ENCODE assay signal across 12 mouse cellular contexts in genomic region chr6:50940118-50940517, GRCm38 (mm10).
A peak's percentile ranks its signal among the peaks of the same experiment; 100 is the strongest.
DNase-seq lines count a peak whose midpoint lies in the region; ATAC-seq and TF ChIP-seq lines count a peak whose summit lies in the region.
"Had no signal": no experiment of that assay in that cellular context is flagged by ENCODE, and none has a peak within 500 bp of the region (broad histone marks: within the 10 kb centered on the region; RNA-seq: fewer than 3 reads in every experiment).

No protein-coding gene starts in this region.

- no peak overlapping the region for H3K4me2 ChIP-seq in heart, postnatal 0 days (ENCODE audit: low read depth, low read length)
- no peak overlapping the region for H3K4me2 ChIP-seq in heart, embryonic 11.5 days
- no peak overlapping the region for H3K4me2 ChIP-seq in midbrain, postnatal 0 days (ENCODE audit: low read depth, low read length, poor library complexity, severe bottlenecking)
- no peak overlapping the region for H3K4me2 ChIP-seq in midbrain, embryonic 16.5 days (ENCODE audit: low read length)
- H3K4me2 ChIP-seq: limb, embryonic 12.5 days had no signal

- no peak for TF ChIP-seq EP300 in heart, postnatal 0 days (IDR thresholded peaks at IDR 0.05; ENCODE audit: low read depth)

- peak; percentile 40 for TF ChIP-seq CTCF in heart, postnatal 0 days (IDR thresholded peaks at IDR 0.05; ENCODE audit: low read depth)
- TF ChIP-seq CTCF in midbrain, postnatal 0 days (IDR thresholded peaks at IDR 0.05) = peak; percentile 63
- TF ChIP-seq CTCF in cortical plate, adult 2 months (IDR thresholded peaks at IDR 0.05; ENCODE audit: extremely low read depth, insufficient read depth, low read length) = peak; percentile 35; the same call in 1 of the 2 replicates

- no peaks in the 10 kb centered on the region for H3K27me3 ChIP-seq in heart, postnatal 0 days (ENCODE audit: control insufficient read depth, insufficient read depth, low read length)
- no peaks in the 10 kb centered on the region for H3K27me3 ChIP-seq in heart, embryonic 11.5 days (ENCODE audit: control insufficient read depth, insufficient read depth, low read length)
- H3K27me3 ChIP-seq in midbrain, postnatal 0 days (ENCODE audit: insufficient read depth, low read length) = no peaks in the 10 kb centered on the region
- no peaks in the 10 kb centered on the region for H3K27me3 ChIP-seq in midbrain, embryonic 16.5 days (ENCODE audit: control insufficient read depth, insufficient read depth, low read depth, low read length)

- no peaks in the 10 kb centered on the region for H3K9me3 ChIP-seq in heart, postnatal 0 days (replicated peaks; ENCODE audit: control insufficient read depth, low read length)
- no peaks in the 10 kb centered on the region for H3K9me3 ChIP-seq in heart, embryonic 11.5 days (replicated peaks; ENCODE audit: control insufficient read depth, low read length)
- H3K9me3 ChIP-seq in midbrain, postnatal 0 days (ENCODE audit: low read length) = no peaks in the 10 kb centered on the region
- no peaks in the 10 kb centered on the region for H3K9me3 ChIP-seq in midbrain, embryonic 16.5 days (replicated peaks; ENCODE audit: control insufficient read depth, low read length, poor library complexity, severe bottlenecking)
- H3K9me3 ChIP-seq: heart, embryonic 10.5 days; limb, embryonic 12.5 days had no signal

- no peak overlapping the region for H3K9ac ChIP-seq in heart, postnatal 0 days (replicated peaks; ENCODE audit: low read depth, low read length)
- H3K9ac ChIP-seq in heart, embryonic 11.5 days (ENCODE audit: low read depth, low read length) = no peak overlapping the region
- no peak overlapping the region for H3K9ac ChIP-seq in midbrain, postnatal 0 days (replicated peaks; ENCODE audit: low read length, poor library complexity, severe bottlenecking)
- H3K9ac ChIP-seq in midbrain, embryonic 16.5 days (ENCODE audit: low read depth, low read length) = no peak overlapping the region
- H3K9ac ChIP-seq: limb, embryonic 12.5 days had no signal

- 0 out of 2 replicates have a peak, but pooled peaks cover 8% of the 10 kb centered on the region for H3K4me1 ChIP-seq in heart, postnatal 0 days (ENCODE audit: control insufficient read depth, insufficient read depth)
- 0 out of 2 replicates have a peak, but pooled peaks cover 5% of the 10 kb centered on the region for H3K4me1 ChIP-seq in heart, embryonic 11.5 days (ENCODE audit: control insufficient read depth, insufficient read depth, low read length)
- H3K4me1 ChIP-seq in midbrain, postnatal 0 days (ENCODE audit: insufficient read depth, low read length) = no peaks in the 10 kb centered on the region
- peaks cover 4% of the 10 kb centered on the region; the same call in 1 of the 2 replicates for H3K4me1 ChIP-seq in midbrain, embryonic 16.5 days (ENCODE audit: control insufficient read depth, insufficient read depth, low read length)
- H3K4me1 ChIP-seq in cortical plate, adult 2 months (ENCODE audit: control insufficient read depth, insufficient read depth, low read length) = no peaks in the 10 kb centered on the region
- H3K4me1 ChIP-seq: heart, embryonic 10.5 days had no signal

- H3K27ac ChIP-seq in heart, postnatal 0 days (ENCODE audit: low read depth) = no peak overlapping the region
- no peak overlapping the region for H3K27ac ChIP-seq in heart, embryonic 11.5 days (ENCODE audit: low read depth, low read length)
- H3K27ac ChIP-seq in midbrain, postnatal 0 days (ENCODE audit: low read depth, low read length) = no peak overlapping the region
- no peak overlapping the region for H3K27ac ChIP-seq in midbrain, embryonic 16.5 days (ENCODE audit: low read length)
- H3K27ac ChIP-seq in cortical plate, adult 2 months (ENCODE audit: insufficient read depth, low read length) = no peak overlapping the region

- no peak for ATAC-seq in heart, postnatal 0 days (ENCODE audit: insufficient read depth, low read depth)
- ATAC-seq in heart, embryonic 11.5 days (replicated peaks; ENCODE audit: insufficient number of reproducible peaks, low FRiP score, low TSS enrichment) = no peak
- no peak for ATAC-seq in midbrain, postnatal 0 days (ENCODE audit: low FRiP score)
- no peak for ATAC-seq in midbrain, embryonic 16.5 days

- no peak overlapping the region for H3K4me3 ChIP-seq in heart, postnatal 0 days (ENCODE audit: low read depth, low read length)
- H3K4me3 ChIP-seq in heart, embryonic 11.5 days (ENCODE audit: low read depth, low read length) = no peak overlapping the region
- no peak overlapping the region for H3K4me3 ChIP-seq in midbrain, postnatal 0 days (ENCODE audit: low read depth, low read length)
- no peak overlapping the region for H3K4me3 ChIP-seq in midbrain, embryonic 16.5 days (ENCODE audit: low read depth, low read length)
- no peak overlapping the region for H3K4me3 ChIP-seq in cortical plate, adult 2 months (ENCODE audit: insufficient read depth, low read length)
- H3K4me3 ChIP-seq: heart, embryonic 10.5 days; limb, embryonic 12.5 days had no signal

- no peak for TF ChIP-seq POLR2A in cortical plate, adult 2 months (IDR thresholded peaks at IDR 0.05; ENCODE audit: extremely low read depth, insufficient read depth, low read length)

- WGBS in heart, postnatal 0 days = 14% methylated on average over 1 of the region's 1 CpGs
- 19% methylated on average over 1 of the region's 1 CpGs for WGBS in heart, embryonic 11.5 days (ENCODE audit: insufficient replicate concordance)
- 25% methylated on average over 1 of the region's 1 CpGs for WGBS in midbrain, postnatal 0 days
- 13% methylated on average over 1 of the region's 1 CpGs for WGBS in midbrain, embryonic 16.5 days

- intact Hi-C loops in left cerebral cortex, postnatal 10 days (cut with DNase I) = loop anchor here (1.0 kb wide), 1 partner anchor 228 kb away; no protein-coding TSS in a partner anchor

- H3K36me3 ChIP-seq in heart, postnatal 0 days (replicated peaks; ENCODE audit: control insufficient read depth, insufficient read depth, low read length) = no peaks in the 10 kb centered on the region
- H3K36me3 ChIP-seq in heart, embryonic 11.5 days (ENCODE audit: control insufficient read depth, insufficient read depth, low read length) = no peaks in the 10 kb centered on the region
- no peaks in the 10 kb centered on the region for H3K36me3 ChIP-seq in midbrain, postnatal 0 days (ENCODE audit: insufficient read depth, low read length)
- no peaks in the 10 kb centered on the region for H3K36me3 ChIP-seq in midbrain, embryonic 16.5 days (ENCODE audit: control insufficient read depth, insufficient read depth, low read length)
- H3K36me3 ChIP-seq: heart, embryonic 10.5 days; limb, embryonic 12.5 days had no signal

- no peak for DNase-seq in heart, postnatal 0 days (ENCODE audit: low spot score)
- DNase-seq in midbrain, postnatal 0 days (ENCODE audit: low spot score) = no peak
- no peak for DNase-seq in yolk sac, embryonic 10.5 days (ENCODE audit: low spot score)
- DNase-seq in ovary, postnatal 14 days (ENCODE audit: low spot score) = no peak
- DNase-seq in left cerebral cortex, postnatal 10 days (ENCODE audit: extremely low spot score in 1 of 2, low spot score in 2 of 2) = no peak
- DNase-seq: adrenal gland, postnatal 25 days; cerebellum, postnatal 36 days had no signal
